Mouse (Mus musculus) olfactory bulb, adult 2 months (tissue): ENCODE measurements around the gene Tex22.

Source experiments
- CTCF ChIP-seq: fragments of 200-500 bp; IDR thresholded peaks from 2 replicates; pipeline ENCODE4 v1.5.1; 2012; ENCODE audit warnings: low read depth, mild to moderate bottlenecking, low read length, moderate library complexity; ENCODE audit not compliant: insufficient read depth
- POLR2A ChIP-seq: fragments of 200-500 bp; IDR thresholded peaks from 2 replicates; pipeline ENCODE4 v1.6.1; 2012; ENCODE audit warnings: mild to moderate bottlenecking, low read depth, low read length, moderate library complexity; ENCODE audit not compliant: insufficient read depth

DNA sequence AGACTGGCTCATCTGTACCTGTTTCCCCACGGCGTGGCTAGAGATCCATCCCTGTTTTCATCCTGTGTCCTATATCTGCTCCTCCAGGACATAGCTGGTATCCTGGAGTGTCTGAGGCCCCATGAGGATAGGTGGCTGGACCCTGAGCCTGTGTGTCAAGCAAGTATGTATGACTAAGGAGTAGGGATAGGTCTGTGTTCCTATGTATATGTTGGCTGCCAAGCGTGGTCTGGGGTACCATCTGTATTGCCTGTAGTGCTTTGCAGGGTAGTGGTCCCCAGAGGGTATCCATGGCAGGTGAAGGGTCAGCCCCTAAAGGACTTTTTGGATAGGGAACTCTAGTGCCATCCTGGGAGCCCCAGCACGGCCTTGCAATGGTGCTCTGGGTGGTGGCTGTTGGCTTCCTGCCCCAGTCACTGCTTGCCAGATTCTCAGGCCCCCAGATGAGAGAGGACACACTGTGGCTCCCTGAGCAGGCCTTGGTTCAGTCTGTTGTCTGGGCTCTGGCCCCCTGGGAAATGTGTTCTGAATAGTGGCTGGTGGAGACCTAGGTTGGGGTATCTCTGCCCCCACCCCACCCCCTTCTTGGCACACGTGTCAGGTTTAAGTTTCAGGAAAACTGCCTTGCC is 26.3 kb downstream of the Tex22 start:
- TF ChIP-seq POLR2A, result no peak
- no peak for TF ChIP-seq CTCF
